Mouse (Mus musculus) hindbrain, embryonic 15.5 days (tissue): ENCODE measurements around the gene Gps1. TPM values are rescaled to one million over a fixed set of nuclear protein-coding genes. Genes with fewer than 3 reads are reported as not detected.

ENCODE experiments used
- polyA plus RNA-seq: library from polyadenylated mRNA; unstranded; fragments of >200 nt; fragmentation: Nextera tagmentation; extraction: Ambion mirVana; gene quantifications from 2 replicates; pipeline ENCODE4 v1.2.1, GENCODE M21; 2015

The Gps1 gene
- polyA plus RNA-seq, 1 experiment from 2014 or later, result 300 TPM

Other genes with a start within 250 kb of the Gps1 start
- 243 and 246 TPM in 2 replicates for gene Mcrip1, start 234.5 kb upstream of the Gps1 start, polyA plus RNA-seq
- gene Ppp1r27, start 233.1 kb upstream of the Gps1 start, polyA plus RNA-seq, result not detected in 2 replicates
- 263 and 274 TPM in 2 replicates for gene P4hb, start 211.0 kb upstream of the Gps1 start, polyA plus RNA-seq
- 492 and 533 TPM in 2 replicates for gene Arhgdia, start 202.6 kb upstream of the Gps1 start, polyA plus RNA-seq
- gene Alyref, start 185.9 kb upstream of the Gps1 start, polyA plus RNA-seq, result 247 and 251 TPM in 2 replicates
- 200 and 215 TPM in 2 replicates for gene Anapc11, start 185.9 kb upstream of the Gps1 start, polyA plus RNA-seq
- gene Npb, start 175.8 kb upstream of the Gps1 start, polyA plus RNA-seq, result 0.71 and 1.1 TPM in 2 replicates
- gene Pcyt2, start 166.3 kb upstream of the Gps1 start, polyA plus RNA-seq, result 213 and 226 TPM in 2 replicates
- 43.4 and 45.6 TPM in 2 replicates for gene Sirt7, start 159.0 kb upstream of the Gps1 start, polyA plus RNA-seq
- 42.5 and 42.7 TPM in 2 replicates for gene Mafg, start 150.7 kb upstream of the Gps1 start, polyA plus RNA-seq
- 19.0 and 21.3 TPM in 2 replicates for gene Pycr1, start 140.5 kb upstream of the Gps1 start, polyA plus RNA-seq
- gene Myadml2, start 136.1 kb upstream of the Gps1 start, polyA plus RNA-seq, result 0.67 and 1.0 TPM in 2 replicates
- 2.2 and 2.3 TPM in 2 replicates for gene Notum, start 123.1 kb upstream of the Gps1 start, polyA plus RNA-seq
- 140 and 154 TPM in 2 replicates for gene Aspscr1, start 111.3 kb upstream of the Gps1 start, polyA plus RNA-seq
- 107 and 109 TPM in 2 replicates for gene Cenpx, start 70.5 kb upstream of the Gps1 start, polyA plus RNA-seq
- 74.9 and 81.2 TPM in 2 replicates for gene Lrrc45, start 70.3 kb upstream of the Gps1 start, polyA plus RNA-seq
- gene Rac3, start 62.8 kb upstream of the Gps1 start, polyA plus RNA-seq, result 540 and 587 TPM in 2 replicates
- 8.8 and 10.4 TPM in 2 replicates for gene Dcxr, start 57.0 kb upstream of the Gps1 start, polyA plus RNA-seq
- gene Cbr2, start 52.2 kb upstream of the Gps1 start, polyA plus RNA-seq, result 0.97 and 2.1 TPM in 2 replicates
- 2.1 and 2.9 TPM in 2 replicates for gene Hmga1b, start 21.5 kb upstream of the Gps1 start, polyA plus RNA-seq
- 119 and 141 TPM in 2 replicates for gene Rfng, start 65 bp upstream of the Gps1 start, polyA plus RNA-seq
- gene Dus1l, start 12.1 kb downstream of the Gps1 start, polyA plus RNA-seq, result 45.2 and 48.6 TPM in 2 replicates
- 90.0 and 94.7 TPM in 2 replicates for gene Fasn, start 40.3 kb downstream of the Gps1 start, polyA plus RNA-seq
- gene Ccdc57, start 148.6 kb downstream of the Gps1 start, polyA plus RNA-seq, result 5.7 and 6.1 TPM in 2 replicates
- 10.4 and 10.9 TPM in 2 replicates for gene Slc16a3, start 164.2 kb downstream of the Gps1 start, polyA plus RNA-seq
- 147 and 149 TPM in 2 replicates for gene Csnk1d, start 207.1 kb downstream of the Gps1 start, polyA plus RNA-seq